Mouse (Mus musculus) ES-E14 (cell line): ENCODE results near the gene Sqstm1. TPM values are rescaled to one million over a fixed set of nuclear protein-coding genes. Genes with fewer than 3 reads are reported as not detected.

Experiments used
- DNase-seq: peaks from one replicate; pipeline ENCODE4 v3.0.0-alpha.2; 2013; ENCODE audit warnings: low read depth, low spot score
- H3K27ac ChIP-seq: 2 replicates; pipeline ENCODE4 v1.5.1; 2012; ENCODE audit warnings: low read depth, mild to moderate bottlenecking, low read length, moderate library complexity, mixed read lengths; ENCODE audit not compliant: poor library complexity, insufficient read depth, severe bottlenecking
- H3K36me3 ChIP-seq: 2 replicates; pipeline ENCODE4 v1.6.1; 2012; ENCODE audit warnings: mild to moderate bottlenecking, low read length, moderate library complexity, mixed read lengths; ENCODE audit not compliant: control insufficient read depth, poor library complexity, insufficient read depth, severe bottlenecking
- H3K4me1 ChIP-seq, 2 experiments: fragments of 150-350 bp in 1 of 2; sonication (generic) in 1 of 2; 2 replicates each; pipeline ENCODE4 v1.6.1; 2012; ENCODE audit warnings: low read length in 2 of 2, mild to moderate bottlenecking in 1 of 2, mixed read lengths in 1 of 2; ENCODE audit not compliant: control insufficient read depth in 2 of 2, insufficient read depth in 2 of 2, poor library complexity in 1 of 2
- H3K4me3 ChIP-seq, 2 experiments: fragments of 150-350 bp in 1 of 2; sonication (generic) in 1 of 2; 2 replicates each; pipeline ENCODE4 v1.5.1; 2012; ENCODE audit warnings: low read length in 2 of 2, low read depth in 1 of 2, mild to moderate bottlenecking in 1 of 2, mixed read lengths in 1 of 2; ENCODE audit not compliant: insufficient read depth in 1 of 2, poor library complexity in 1 of 2, severe bottlenecking in 1 of 2
- H3K9ac ChIP-seq: 2 replicates; pipeline ENCODE4 v1.6.1; 2012; ENCODE audit warnings: low read depth, mild to moderate bottlenecking, low read length, mixed read lengths; ENCODE audit not compliant: poor library complexity, insufficient read depth, severe bottlenecking
- H3K9me3 ChIP-seq: fragments of 150-350 bp; sonication (generic); 2 replicates; pipeline ENCODE4 v1.6.1; 2012; ENCODE audit warnings: low read depth, mild to moderate bottlenecking, low read length; ENCODE audit not compliant: control insufficient read depth, insufficient read depth
- CHD2 ChIP-seq: IDR thresholded peaks from 2 replicates; pipeline ENCODE4 v1.6.1; 2014; ENCODE audit warnings: mild to moderate bottlenecking, low read depth, low read length, inconsistent platforms
- HCFC1 ChIP-seq: IDR thresholded peaks from 2 replicates; pipeline ENCODE4 v1.6.1; 2012; ENCODE audit warnings: low read length, inconsistent platforms, borderline replicate concordance; ENCODE audit not compliant: insufficient read depth
- MAFK ChIP-seq: IDR thresholded peaks from 2 replicates; pipeline ENCODE4 v1.6.1; 2014; ENCODE audit warnings: mild to moderate bottlenecking, low read depth, low read length, inconsistent platforms; ENCODE audit not compliant: insufficient read depth
- ZC3H11A ChIP-seq: IDR thresholded peaks from 2 replicates; pipeline ENCODE4 v1.6.1; 2012; ENCODE audit warnings: low read depth, mild to moderate bottlenecking, inconsistent platforms, low read length, borderline replicate concordance
- ZNF384 ChIP-seq: IDR thresholded peaks from 2 replicates; pipeline ENCODE4 v1.6.1; 2012; ENCODE audit warnings: low read depth, low read length, inconsistent platforms
- in situ Hi-C, 2 experiments: fragments of 600-800 bp; cut with MboI; formaldehyde crosslinking; loops; one replicate each; pipeline ENCODE4 v1.15.1; 2025; ENCODE audit warnings: low sequenced_read_pairs in 2 of 2, inconsistent platforms in 1 of 2; ENCODE audit not compliant: unreplicated experiment in 2 of 2
- total RNA-seq: library from RNA; depleted of rRNA; stranded (reverse); fragments of 300-350 nt; gene quantifications from 2 replicates; pipeline ENCODE4 v1.2.3, GENCODE M21; 2012

The Sqstm1 gene
- total RNA-seq, 1 experiment = 234 TPM

DNA sequence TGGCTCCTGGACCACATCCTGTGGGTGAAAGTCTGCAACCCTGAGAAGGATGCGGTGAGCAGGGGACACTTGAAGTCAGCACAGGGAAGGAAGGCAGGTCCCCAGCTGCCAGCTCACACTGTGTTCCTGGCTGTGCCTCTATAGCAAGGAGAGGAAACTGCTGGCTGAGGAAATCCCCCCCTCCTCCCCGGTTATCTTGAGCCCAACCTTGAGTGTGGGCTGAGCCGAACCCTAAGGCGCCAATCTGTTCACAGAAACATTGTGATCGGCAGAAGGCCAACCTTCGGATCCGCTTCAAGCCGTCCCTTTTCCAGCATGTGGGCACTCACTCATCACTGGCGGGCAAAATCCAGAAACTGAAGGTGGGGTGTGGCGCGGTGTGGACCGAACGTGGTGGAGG is 22.4 kb upstream of the Sqstm1 start:
- in situ Hi-C loops = no loop called here
- H3K27ac ChIP-seq = no peak overlapping the region
- H3K4me1 ChIP-seq = peaks cover 3 to 26% of the 10 kb centered on the region in 2 experiments; a peak in 2 of 4 replicates
- no peak for TF ChIP-seq HCFC1
- no peak for TF ChIP-seq CHD2
- TF ChIP-seq ZC3H11A = no peak
- no peak for TF ChIP-seq MAFK
- no peak for TF ChIP-seq ZNF384
- H3K36me3 ChIP-seq = peaks cover 13% of the 10 kb centered on the region
- DNase-seq = no peak
- no peak overlapping the region for H3K4me3 ChIP-seq
- H3K9me3 ChIP-seq = no peaks in the 10 kb centered on the region
- no peak overlapping the region for H3K9ac ChIP-seq

DNA sequence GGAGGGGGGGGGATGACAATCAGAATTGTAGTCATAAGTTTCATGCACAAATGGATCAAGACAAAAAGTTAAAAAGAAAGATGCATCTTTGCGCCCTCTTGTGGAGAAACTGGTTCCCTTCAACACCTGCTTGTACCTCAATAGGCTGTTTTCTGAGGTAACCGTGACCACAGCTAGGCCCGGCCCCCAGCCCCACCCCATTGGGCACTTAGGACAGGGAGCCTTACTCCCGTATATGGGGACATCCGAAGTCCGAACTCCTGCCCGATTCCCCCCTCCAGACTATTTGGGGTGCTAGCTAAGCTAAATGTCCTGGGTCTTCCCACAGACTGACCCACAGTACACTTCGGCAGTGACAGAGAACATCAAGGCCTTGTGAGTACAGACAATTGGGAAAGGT is 20.8 kb upstream of the Sqstm1 start:
- in situ Hi-C loops = no loop called here
- Histone ChIP-seq H3K4me1 (peaks cover 0 to 22% of the 10 kb centered on the region in 2 experiments; a peak in 2 of 4 replicates), H3K9me3 (no peaks in the 10 kb centered on the region), H3K36me3 (peaks cover 13% of the 10 kb centered on the region), H3K9ac (no peak overlapping the region), H3K27ac (no peak overlapping the region), H3K4me3 (no peak overlapping the region)
- TF ChIP-seq ZC3H11A (no peak), CHD2 (no peak), MAFK (no peak), ZNF384 (no peak), HCFC1 (no peak)
- no peak for DNase-seq

- no peak for DNase-seq
- no peak overlapping the region for H3K27ac ChIP-seq
- H3K9me3 ChIP-seq = no peaks in the 10 kb centered on the region
- peak overlapping the region; percentile 32 to 48 for H3K4me3 ChIP-seq
- in situ Hi-C loops = no loop called here
- peaks cover 13% of the 10 kb centered on the region for H3K36me3 ChIP-seq
- no peak overlapping the region; the same call in 1 of the 2 replicates for H3K9ac ChIP-seq
- TF ChIP-seq MAFK (no peak), ZC3H11A (no peak), CHD2 (no peak), HCFC1 (no peak), ZNF384 (no peak)
- H3K4me1 ChIP-seq = peaks cover 0 to 23% of the 10 kb centered on the region in 2 experiments; a peak in 2 of 4 replicates
Measured at GRCm38 (mm10) chr11:50230481-50231304, 20.1 kb upstream of the Sqstm1 start.

DNA sequence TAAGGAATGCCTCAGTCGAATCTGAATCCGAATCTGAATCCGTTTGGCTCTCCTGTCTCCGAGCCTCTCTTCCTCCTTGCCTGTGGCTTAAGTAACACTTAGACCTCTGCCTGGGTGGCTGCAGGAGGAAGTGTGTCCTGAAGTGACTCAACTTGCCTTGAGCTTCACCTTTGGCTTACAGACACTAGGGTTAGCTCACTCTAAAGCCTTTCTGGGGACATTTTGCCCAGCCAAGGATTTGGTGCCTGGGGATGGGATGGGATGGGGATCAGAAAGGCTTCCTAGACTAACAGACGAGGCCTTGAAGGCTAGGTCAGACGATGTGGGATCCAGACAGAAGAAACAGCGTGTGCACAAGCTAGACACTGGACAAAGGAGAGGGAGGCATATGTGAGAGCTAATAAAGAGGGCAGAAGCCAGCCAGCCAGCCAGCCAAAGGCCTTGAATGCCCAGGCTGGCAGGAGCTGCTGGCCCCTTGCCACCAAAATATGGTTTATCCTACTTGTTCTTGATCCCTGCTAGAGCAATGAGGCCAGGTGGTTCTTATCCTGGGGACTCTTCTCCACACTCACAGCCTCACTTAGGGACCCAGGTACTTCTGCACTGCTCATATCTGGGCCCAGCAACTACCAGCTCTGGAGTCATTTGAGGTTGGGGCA is 18.8 kb upstream of the Sqstm1 start:
- Histone ChIP-seq H3K4me3 (no peak overlapping the region), H3K9me3 (no peaks in the 10 kb centered on the region), H3K27ac (no peak overlapping the region), H3K9ac (no peak overlapping the region), H3K36me3 (peaks cover 13% of the 10 kb centered on the region), H3K4me1 (peaks cover 0 to 18% of the 10 kb centered on the region in 2 experiments; a peak in 2 of 4 replicates)
- no peak for DNase-seq
- in situ Hi-C loops = no loop called here
- TF ChIP-seq ZNF384 (no peak), HCFC1 (no peak), CHD2 (no peak), ZC3H11A (no peak), MAFK (no peak)
